Comparison of ENCODE assay signal across 19 mouse cellular contexts in genomic region chr5:131519560-131519959, GRCm38 (mm10).
"Had no signal": no experiment of that assay in that cellular context is flagged by ENCODE, and none has a peak within 500 bp of the region (broad histone marks: within the 10 kb centered on the region; RNA-seq: fewer than 3 reads in every experiment).

No protein-coding gene starts in this region.

- H3K4me3 ChIP-seq: lung, embryonic 15.5 days; megakaryocyte, embryonic 14.5 days; midbrain, embryonic 10.5 days; midbrain, embryonic 12.5 days; myocyte; neural tube, embryonic 13.5 days; neural tube, embryonic 15.5 days; stomach, embryonic 15.5 days had no signal

- H3K9ac ChIP-seq: liver, embryonic 14.5 days; lung, embryonic 15.5 days; midbrain, embryonic 12.5 days; neural tube, embryonic 13.5 days; neural tube, embryonic 15.5 days; stomach, embryonic 15.5 days had no signal

- H3K4me1 ChIP-seq: megakaryocyte, embryonic 14.5 days had no signal

- H3K27me3 ChIP-seq: lung, embryonic 15.5 days; megakaryocyte, embryonic 14.5 days; midbrain, embryonic 12.5 days; neural tube, embryonic 13.5 days; neural tube, embryonic 15.5 days; stomach, embryonic 15.5 days had no signal

- H3K36me3 ChIP-seq: lung, embryonic 15.5 days; neural tube, embryonic 15.5 days; stomach, embryonic 15.5 days had no signal

- H3K9me3 ChIP-seq: lung, embryonic 15.5 days; midbrain, embryonic 10.5 days; midbrain, embryonic 12.5 days; neural tube, embryonic 13.5 days; neural tube, embryonic 15.5 days; stomach, embryonic 15.5 days had no signal

- H3K27ac ChIP-seq: liver, embryonic 14.5 days; lung, embryonic 15.5 days; midbrain, embryonic 10.5 days; midbrain, embryonic 12.5 days; neural tube, embryonic 13.5 days; neural tube, embryonic 15.5 days; stomach, embryonic 15.5 days; stomach, postnatal 0 days had no signal

- DNase-seq: lung, adult 2 months; lung, postnatal 4 days; midbrain, embryonic 14.5 days; right cerebral cortex, postnatal 14 days; thymus, adult 2 months; thymus, postnatal 25 days; thymus, postnatal 4 days had no signal

- H3K4me2 ChIP-seq: lung, embryonic 15.5 days; midbrain, embryonic 12.5 days; neural tube, embryonic 13.5 days; neural tube, embryonic 15.5 days; stomach, embryonic 15.5 days had no signal

- ATAC-seq: lung, postnatal 0 days; midbrain, embryonic 16.5 days had no signal
